Mouse (Mus musculus) hindbrain, embryonic 10.5 days (tissue): ENCODE data around the gene Veph1. TPM values are rescaled to one million over a fixed set of nuclear protein-coding genes. Genes with fewer than 3 reads are reported as not detected.
"Not testable (repeated sequence)": the region's sequence is repeated elsewhere in the genome, so short reads cannot be mapped to it uniquely, and the experiment has no call there.

Experiments used
- DNase-seq: peaks from one replicate; pipeline ENCODE4 v3.0.0-alpha.2; 2017; ENCODE audit warnings: low spot score
- H3K27ac ChIP-seq: fragments of 300-500 bp; sonication (generic); 2 replicates; pipeline ENCODE4 v1.5.1; 2016; ENCODE audit warnings: mild to moderate bottlenecking, moderate library complexity
- H3K27me3 ChIP-seq: fragments of 300-500 bp; sonication (generic); 2 replicates; pipeline ENCODE4 v1.6.1; 2016; ENCODE audit warnings: mild to moderate bottlenecking; ENCODE audit not compliant: poor library complexity, insufficient read depth, severe bottlenecking
- H3K36me3 ChIP-seq: fragments of 300-500 bp; sonication (generic); 2 replicates; pipeline ENCODE4 v1.6.1; 2016; ENCODE audit warnings: mild to moderate bottlenecking, moderate library complexity
- H3K4me1 ChIP-seq: fragments of 300-500 bp; sonication (generic); replicated peaks from 2 replicates; pipeline ENCODE4 v1.6.1; 2016; ENCODE audit warnings: mild to moderate bottlenecking
- H3K4me3 ChIP-seq: fragments of 300-500 bp; sonication (generic); 2 replicates; pipeline ENCODE4 v1.5.1; 2016; ENCODE audit warnings: mild to moderate bottlenecking, moderate library complexity
- H3K9me3 ChIP-seq: fragments of 300-500 bp; sonication (generic); 2 replicates; pipeline ENCODE4 v1.6.1; 2016; ENCODE audit warnings: mild to moderate bottlenecking, moderate library complexity
- WGBS: fragments of 180-500 bp; shearing (Covaris S2); methylation state at CpG from one replicate; pipeline ENCODE4 v1.1.7; 2016; 5-methylcytosine and 5-hydroxymethylcytosine counted together
- polyA plus RNA-seq: library from polyadenylated mRNA; unstranded; fragments of >200 nt; fragmentation: Nextera tagmentation; extraction: Ambion mirVana; gene quantifications from 2 replicates; pipeline ENCODE4 v1.2.1, GENCODE M21; 2016

Veph1 gene
- polyA plus RNA-seq, 1 experiment from 2014 or later, result 11.4 TPM

DNA sequence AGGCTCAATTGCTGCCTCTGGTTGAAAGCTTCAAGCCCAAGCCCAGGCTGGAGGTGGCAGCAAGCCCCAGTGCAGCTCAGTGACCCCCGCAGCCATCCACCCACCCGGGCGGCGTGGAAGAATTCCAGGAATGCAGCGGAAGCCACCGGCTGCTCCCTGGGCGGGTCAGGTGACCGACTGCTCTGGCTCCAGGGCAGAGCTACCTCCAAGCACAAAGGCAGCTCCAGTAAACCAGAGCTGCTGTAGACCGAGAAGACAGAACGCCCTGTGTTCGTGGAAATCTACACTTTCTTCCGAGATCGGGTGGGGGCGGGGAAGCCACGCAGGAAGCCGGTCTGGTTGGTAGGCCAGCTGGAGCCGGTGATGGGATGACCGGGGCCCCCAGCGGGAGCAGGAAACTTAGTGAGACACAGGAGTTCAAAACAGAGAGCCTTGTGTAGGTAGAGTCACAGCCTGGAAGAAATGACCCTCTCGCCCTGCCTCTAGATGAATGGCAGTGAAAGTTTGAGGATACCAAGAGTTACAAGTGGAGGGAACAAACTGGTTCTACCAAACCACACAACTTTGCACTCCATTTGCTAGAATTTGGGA, 4.2 kb downstream of the Veph1 start:
- WGBS, result 9% methylated on average over 20 of the region's 20 CpGs
- H3K9me3 ChIP-seq, result no peaks in the 10 kb centered on the region
- no peaks in the 10 kb centered on the region for H3K27me3 ChIP-seq
- H3K36me3 ChIP-seq, result no peaks in the 10 kb centered on the region
- peak overlapping the region; percentile 89 for H3K27ac ChIP-seq
- peak overlapping the region; percentile 37 for H3K4me3 ChIP-seq
- peaks cover 35% of the 10 kb centered on the region for H3K4me1 ChIP-seq
- DNase-seq, result peak; percentile 80

DNA sequence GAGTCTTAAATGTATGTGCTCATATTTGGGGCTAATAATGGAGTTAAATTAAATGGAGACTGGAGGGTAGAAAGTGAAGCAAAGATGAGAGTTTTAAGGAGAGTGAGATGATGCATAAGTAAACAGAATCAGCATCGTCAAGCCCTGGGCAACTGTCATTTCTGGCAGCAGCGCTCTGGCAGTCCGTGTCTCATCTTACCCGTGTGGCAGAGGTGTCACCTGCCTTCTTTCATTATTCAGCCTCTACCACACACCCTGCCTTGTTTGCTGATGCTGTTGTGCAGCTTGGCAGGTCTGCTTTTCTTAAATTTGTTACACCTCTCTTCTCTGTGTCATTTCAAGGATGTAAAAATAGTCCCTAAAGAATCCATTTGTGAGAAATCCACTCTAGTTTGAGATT, 33.4 kb downstream of the Veph1 start:
- Histone ChIP-seq H3K4me3 (no peak overlapping the region), H3K36me3 (no peaks in the 10 kb centered on the region), H3K9me3 (no peaks in the 10 kb centered on the region), H3K27me3 (no peaks in the 10 kb centered on the region), H3K27ac (no peak overlapping the region), H3K4me1 (peaks cover 5% of the 10 kb centered on the region; the same call in 1 of the 2 replicates)
- WGBS, result 84% methylated on average over 4 of the region's 4 CpGs
- no peak for DNase-seq

DNA sequence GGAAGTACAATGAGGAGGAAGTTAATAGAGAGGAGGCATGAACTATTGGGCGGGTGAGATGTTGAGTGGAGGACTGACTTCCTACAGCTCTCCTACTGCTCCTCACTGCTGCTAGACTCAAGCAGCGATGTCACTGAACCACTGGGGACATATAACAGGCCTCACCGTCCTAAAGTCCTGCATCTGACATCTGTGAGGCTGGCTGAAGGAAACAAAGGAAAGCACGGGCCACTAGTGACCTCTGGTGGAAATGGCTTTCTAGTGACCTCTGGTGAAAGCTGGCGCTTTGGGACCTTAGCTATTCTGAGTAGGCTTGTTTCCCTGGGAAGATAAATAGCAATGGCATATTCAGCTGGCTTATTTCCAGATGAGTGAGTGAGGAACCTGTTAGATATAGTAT, 34.3 kb downstream of the Veph1 start:
- H3K4me1 ChIP-seq, result peaks cover 5% of the 10 kb centered on the region; the same call in 1 of the 2 replicates
- no peak overlapping the region for H3K4me3 ChIP-seq
- H3K27me3 ChIP-seq, result no peaks in the 10 kb centered on the region
- H3K9me3 ChIP-seq, result no peaks in the 10 kb centered on the region
- peak; percentile 49 for DNase-seq
- 0 out of 2 replicates have a peak overlapping the region, but pooled peaks have one; percentile 66 for H3K27ac ChIP-seq
- no peaks in the 10 kb centered on the region for H3K36me3 ChIP-seq
- WGBS, result 34% methylated on average over 5 of the region's 5 CpGs

DNA sequence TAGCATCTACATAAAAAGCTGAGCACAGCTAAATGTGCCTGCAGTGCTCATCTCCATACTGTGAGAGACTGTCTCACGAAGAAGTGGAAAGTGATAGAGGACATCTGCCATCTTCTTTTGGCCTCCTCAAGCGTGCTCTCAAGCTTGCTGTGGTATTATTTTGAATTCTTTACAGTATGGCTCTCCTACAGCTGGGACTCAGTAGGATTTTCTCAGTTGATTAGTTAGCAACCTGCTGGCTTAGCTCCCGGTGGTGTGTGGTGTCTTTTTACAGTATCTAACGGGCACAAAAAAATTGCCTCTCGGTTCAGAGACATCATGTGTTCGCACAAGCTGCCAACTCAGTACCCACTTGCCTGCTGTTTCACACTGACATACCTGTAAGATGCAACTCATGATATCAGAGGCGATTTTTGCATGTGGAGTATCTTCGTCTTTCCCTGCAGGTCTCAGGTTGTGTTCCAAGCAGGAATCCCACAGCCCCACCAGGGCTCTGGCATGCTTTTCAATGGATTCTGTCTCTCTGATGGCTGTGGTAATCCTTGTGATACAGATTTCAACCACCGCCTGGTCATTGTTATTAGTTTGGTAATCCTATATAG, 42.0 kb downstream of the Veph1 start:
- WGBS, result 84% methylated on average over 9 of the region's 9 CpGs
- Histone ChIP-seq H3K27me3 (no peaks in the 10 kb centered on the region), H3K27ac (no peak overlapping the region), H3K4me1 (no peaks in the 10 kb centered on the region), H3K36me3 (no peaks in the 10 kb centered on the region), H3K4me3 (no peak overlapping the region), H3K9me3 (no peaks in the 10 kb centered on the region)
- DNase-seq, result no peak

DNA sequence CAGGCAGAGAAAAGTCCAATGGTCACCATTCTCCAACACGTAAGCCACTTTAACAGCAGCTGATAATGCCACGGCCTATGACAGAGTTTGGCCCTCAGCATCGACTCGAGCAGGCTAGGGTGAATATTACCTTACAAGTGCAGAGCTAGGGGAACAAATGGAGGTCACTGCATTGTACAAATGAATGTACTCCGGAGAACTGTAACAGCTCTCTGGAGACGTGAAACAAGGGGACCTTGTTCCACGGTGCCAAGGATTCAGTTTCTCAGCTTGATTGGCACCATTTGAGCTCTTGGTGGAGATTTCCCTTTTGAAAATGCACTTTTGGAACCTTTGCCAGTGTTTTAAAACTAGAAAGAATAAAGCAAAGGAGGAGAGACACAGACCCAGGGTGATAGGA, 44.8 kb downstream of the Veph1 start:
- Histone ChIP-seq H3K36me3 (no peaks in the 10 kb centered on the region), H3K4me1 (no peaks in the 10 kb centered on the region), H3K4me3 (no peak overlapping the region), H3K27me3 (no peaks in the 10 kb centered on the region), H3K9me3 (no peaks in the 10 kb centered on the region), H3K27ac (no peak overlapping the region)
- WGBS, result 85% methylated on average over 7 of the region's 7 CpGs
- DNase-seq, result no peak

DNA sequence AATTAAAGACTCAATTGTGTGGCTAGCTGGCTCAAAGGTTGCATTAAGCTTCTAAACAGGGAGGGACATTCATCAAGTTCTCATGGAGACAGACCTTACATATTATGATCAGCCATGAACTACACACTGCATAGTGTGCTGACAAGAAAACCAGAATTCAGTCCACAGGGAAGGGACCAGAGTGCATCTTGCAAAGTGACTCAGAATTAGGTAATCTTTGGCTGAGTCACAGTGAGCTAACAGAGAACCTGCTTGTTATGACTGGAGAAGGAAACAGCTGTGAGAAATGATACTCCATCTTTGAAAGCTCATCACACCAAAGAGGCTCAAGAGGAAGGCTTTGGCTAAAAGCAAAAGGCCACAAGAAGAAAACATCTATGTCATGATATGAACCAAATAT, 56.2 kb downstream of the Veph1 start:
- Histone ChIP-seq H3K4me1 (no peaks in the 10 kb centered on the region), H3K27ac (no peak overlapping the region), H3K36me3 (no peaks in the 10 kb centered on the region), H3K27me3 (no peaks in the 10 kb centered on the region), H3K4me3 (no peak overlapping the region), H3K9me3 (no peaks in the 10 kb centered on the region)
- no peak for DNase-seq

DNA sequence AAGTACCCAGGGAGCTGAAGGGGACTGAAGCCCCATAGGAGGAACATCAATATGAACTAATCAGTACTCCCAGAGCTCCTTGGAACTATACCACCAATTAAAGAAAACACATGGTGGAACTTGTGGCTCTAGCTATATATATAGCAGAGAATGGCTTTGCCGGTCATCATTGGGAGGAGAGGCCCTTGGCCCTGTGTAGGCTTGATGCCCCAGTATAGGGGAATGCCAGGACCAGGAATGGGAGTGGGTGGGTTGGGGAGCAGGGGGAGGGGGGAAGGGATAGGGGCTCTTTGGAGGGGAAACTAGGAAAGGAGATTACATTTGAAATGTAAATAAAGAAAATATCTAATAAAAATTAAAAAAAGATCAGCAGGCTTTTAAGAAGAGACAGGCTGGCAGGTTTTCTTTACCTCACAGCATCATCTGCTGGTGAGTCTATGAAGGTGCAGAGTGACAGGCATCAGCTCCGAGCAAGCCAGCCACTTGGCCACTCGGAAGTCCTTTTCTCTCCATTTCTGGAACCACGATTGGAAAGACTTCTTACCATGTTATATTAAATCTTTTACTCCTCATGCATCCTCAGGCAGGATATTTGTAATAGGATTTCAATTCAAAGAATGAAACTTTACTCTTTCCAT, 60.3 kb downstream of the Veph1 start:
- not testable (repeated sequence) for H3K27me3 ChIP-seq, DNase-seq, H3K4me3 ChIP-seq, H3K27ac ChIP-seq, H3K9me3 ChIP-seq, H3K4me1 ChIP-seq, H3K36me3 ChIP-seq
- 54% methylated on average over 4 of the region's 4 CpGs for WGBS

DNA sequence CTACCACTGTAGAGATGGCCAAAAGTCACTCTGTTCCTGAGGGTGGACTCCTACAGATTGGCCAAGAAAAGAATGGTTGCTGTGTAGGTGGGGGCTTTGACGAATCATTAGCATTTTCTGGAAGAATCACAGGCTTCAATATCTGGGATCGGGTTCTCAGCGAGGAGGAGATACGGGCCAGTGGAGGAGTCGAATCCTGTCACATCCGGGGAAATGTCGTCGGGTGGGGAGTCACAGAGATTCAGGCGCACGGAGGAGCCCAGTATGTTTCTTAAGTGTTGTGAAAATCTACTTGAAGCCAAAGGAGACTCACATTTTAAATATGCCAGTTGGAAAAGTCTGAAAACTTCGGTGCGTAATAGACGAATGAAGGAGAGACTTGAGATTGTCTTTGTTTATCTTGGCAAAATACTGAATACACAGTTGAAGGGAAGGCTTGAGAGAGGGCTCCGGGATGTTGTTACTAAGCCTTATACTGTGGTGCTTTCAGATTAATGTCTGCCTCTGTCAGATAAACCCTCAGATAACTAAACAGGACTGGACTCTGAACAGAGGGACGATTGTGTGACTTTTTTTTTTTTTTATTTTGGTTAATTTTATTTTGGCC, 71.6 kb downstream of the Veph1 start:
- Histone ChIP-seq H3K9me3 (no peaks in the 10 kb centered on the region), H3K27ac (no peak overlapping the region; the same call in 1 of the 2 replicates), H3K36me3 (peaks cover 11% of the 10 kb centered on the region), H3K4me1 (peaks cover 23% of the 10 kb centered on the region), H3K4me3 (no peak overlapping the region), H3K27me3 (peaks cover 12% of the 10 kb centered on the region)
- WGBS, result 87% methylated on average over 15 of the region's 15 CpGs
- DNase-seq, result no peak

DNA sequence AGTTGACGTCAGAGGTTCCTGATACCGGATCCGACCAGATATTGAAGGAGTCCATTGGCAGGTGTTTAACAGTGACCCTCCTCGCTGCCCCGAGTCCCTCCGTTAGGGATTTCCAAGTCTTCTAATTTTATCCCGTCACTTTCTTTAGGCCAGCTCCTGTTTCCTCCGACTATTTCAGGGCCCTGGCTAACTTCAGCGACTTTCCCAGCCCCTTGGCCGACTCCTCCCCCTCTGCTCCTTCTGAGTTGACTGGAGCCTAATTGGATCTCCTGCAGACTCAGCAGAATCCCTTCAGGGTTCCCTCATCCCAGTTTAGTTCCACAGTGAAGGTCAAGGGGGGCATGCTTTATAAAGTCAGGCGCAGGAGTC, 75.4 kb downstream of the Veph1 start:
- under 1% methylated on average over 11 of the region's 11 CpGs for WGBS
- Histone ChIP-seq H3K27ac (peak overlapping the region; percentile 92), H3K36me3 (peaks cover 11% of the 10 kb centered on the region), H3K27me3 (peaks cover 26% of the 10 kb centered on the region), H3K4me3 (peak overlapping the region; percentile 71), H3K4me1 (peaks cover 34% of the 10 kb centered on the region), H3K9me3 (no peaks in the 10 kb centered on the region)
- peak; percentile 64 for DNase-seq

DNA sequence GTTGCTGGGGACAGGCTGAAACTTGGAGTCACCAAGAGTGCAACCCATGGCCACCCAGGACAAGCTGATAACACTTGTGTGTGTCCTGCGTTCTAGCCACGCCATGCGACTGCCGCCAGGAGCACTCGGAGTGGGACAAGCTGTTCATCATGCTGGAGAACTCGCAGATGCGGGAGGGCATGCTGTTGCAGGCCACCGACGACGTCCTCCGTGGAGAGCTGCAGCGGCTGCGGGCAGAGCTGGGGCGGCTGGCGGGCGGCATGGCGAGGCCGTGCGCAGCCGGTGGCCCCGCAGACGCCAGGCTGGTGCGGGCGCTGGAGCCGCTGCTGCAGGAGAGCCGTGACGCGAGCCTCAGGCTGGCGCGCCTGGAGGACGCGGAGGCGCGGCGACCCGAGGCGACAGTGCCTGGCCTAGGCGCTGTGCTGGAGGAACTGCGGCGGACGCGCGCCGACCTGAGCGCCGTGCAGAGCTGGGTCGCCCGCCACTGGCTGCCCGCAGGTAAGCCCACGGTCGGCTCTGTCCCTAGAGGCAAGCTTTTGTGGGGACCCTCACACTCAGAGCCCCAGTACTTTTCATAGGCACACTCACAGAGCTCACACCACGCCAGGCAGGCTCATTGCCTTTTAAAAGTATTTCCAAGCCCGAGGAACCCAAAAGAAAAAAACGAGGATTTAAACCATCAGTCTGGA, 75.9 kb downstream of the Veph1 start:
- Histone ChIP-seq H3K9me3 (no peaks in the 10 kb centered on the region), H3K4me3 (peak overlapping the region; percentile 71), H3K4me1 (peaks cover 34% of the 10 kb centered on the region), H3K27ac (peak overlapping the region; percentile 92), H3K27me3 (peaks cover 26% of the 10 kb centered on the region), H3K36me3 (peaks cover 11% of the 10 kb centered on the region)
- peak; percentile 70 for DNase-seq
- under 1% methylated on average over 54 of the region's 54 CpGs for WGBS

DNA sequence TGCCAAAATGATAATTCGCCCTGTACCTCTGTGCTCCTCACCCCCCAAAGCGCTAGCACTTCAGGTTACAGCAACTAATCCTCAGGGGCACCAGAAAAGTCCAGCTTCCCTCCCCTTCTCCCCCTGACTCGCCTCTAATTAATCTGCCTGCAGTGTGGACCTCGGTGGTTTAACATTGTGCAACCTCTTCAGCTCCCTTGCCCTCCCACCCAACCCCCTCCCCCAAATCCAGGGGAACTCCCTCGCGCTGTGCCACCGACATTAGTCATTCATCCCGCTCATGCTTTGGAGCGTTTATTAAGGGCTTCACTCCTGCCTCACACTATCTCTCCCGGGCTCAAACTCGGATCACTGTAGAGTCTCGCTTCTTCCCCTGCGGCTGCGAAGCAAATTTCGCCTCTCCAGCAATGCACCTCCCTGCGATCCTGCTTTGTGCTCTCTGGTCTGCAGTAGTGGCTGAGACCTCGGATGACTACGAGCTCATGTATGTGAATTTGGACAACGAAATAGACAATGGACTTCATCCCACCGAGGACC, 76.9 kb downstream of the Veph1 start, which contains the start of gene Ptx3:
Gene Ptx3 (plus strand): TSS at position 256 of the 537 bp plus-strand sequence.
- Histone ChIP-seq H3K4me1 (peaks cover 34% of the 10 kb centered on the region), H3K4me3 (peak within 1 kb of the TSS; percentile 71), H3K9me3 (no peaks in the 10 kb centered on the region), H3K27me3 (peaks cover 26% of the 10 kb centered on the region), H3K27ac (peak within 1 kb of the TSS; percentile 92), H3K36me3 (peaks cover 5% of the 10 kb centered on the region)
- DNase-seq, result peak; percentile 62
- WGBS, result 1% methylated on average over 20 of the region's 20 CpGs

DNA sequence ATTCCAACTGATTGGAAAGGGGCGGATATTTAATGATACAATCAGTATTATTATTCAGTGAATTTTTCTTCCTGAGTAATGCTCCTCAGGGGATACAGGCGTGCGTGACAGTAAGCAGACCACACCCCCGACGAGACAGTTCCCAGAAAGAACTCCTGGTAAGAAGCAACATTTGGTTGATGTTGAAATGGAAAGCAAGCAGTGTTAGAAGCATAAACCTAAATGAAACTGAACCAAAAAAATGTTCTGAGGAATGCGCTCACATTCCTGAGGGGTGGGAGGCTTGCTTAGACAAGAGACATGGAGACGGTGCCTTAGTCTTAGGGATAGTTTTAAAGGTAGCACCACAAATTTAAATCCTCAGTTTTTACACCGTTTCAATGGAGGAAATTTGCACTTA, 80.9 kb downstream of the Veph1 start:
- H3K4me3 ChIP-seq, result no peak overlapping the region
- DNase-seq, result no peak
- H3K4me1 ChIP-seq, result peaks cover 16% of the 10 kb centered on the region
- no peaks in the 10 kb centered on the region for H3K9me3 ChIP-seq
- no peaks in the 10 kb centered on the region for H3K36me3 ChIP-seq
- WGBS, result 71% methylated on average over 8 of the region's 8 CpGs
- no peak overlapping the region for H3K27ac ChIP-seq
- peaks cover 14% of the 10 kb centered on the region; the same call in 1 of the 2 replicates for H3K27me3 ChIP-seq
